Mouse (Mus musculus): ENCODE data around the gene Plcb1. TPM values are rescaled to one million over a fixed set of nuclear protein-coding genes. Genes with fewer than 3 reads are reported as not detected.

Plcb1 gene
- total RNA-seq, 1 experiment from 2014 or later: 1.3 TPM

DNA sequence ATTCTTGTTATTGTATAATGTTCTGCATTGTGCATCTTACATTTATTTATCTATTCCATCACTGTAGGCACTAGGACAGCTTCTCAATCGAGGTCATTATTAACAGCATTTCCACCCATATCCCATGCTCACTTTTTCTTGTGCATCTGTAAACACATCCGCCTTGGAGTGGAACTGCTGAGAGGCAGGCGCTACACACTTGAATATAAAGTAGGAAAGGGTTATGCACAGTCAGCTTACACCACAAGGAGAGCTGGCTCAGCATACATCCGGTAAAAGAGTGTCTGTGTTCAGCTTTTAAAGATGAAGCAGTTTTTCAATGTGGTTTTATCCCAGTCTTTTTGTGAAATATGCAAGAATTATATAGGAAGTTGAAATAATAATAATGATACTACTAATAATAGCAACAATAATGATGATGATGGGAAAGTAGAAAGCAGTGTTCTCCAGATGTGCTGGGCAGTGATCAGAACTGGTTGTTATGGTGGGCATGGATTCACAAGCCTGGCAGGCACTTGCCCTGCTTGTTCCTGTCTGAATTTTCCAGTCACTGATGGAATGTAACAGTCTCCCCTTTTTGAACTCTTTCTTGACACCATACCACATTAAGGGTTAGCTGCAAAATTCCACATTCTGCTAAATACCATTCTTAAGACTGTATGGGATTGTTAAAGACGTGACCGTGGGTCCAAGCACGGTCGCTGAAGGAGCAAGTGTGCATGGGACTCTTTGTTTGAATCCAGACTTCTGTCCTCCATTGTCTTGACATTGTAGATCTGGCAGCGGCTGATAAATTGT is 86.0 kb downstream of the Plcb1 start:
- ATAC-seq (replicated peaks in 1 of 2; ENCODE audit: insufficient read depth in 1 of 2, low FRiP score in 2 of 2, low TSS enrichment in 1 of 2, low read depth in 1 of 2, poor library complexity in 2 of 2, severe bottlenecking in 2 of 2): 0 out of 4 replicates have a peak, but pooled peaks of 1 of the 2 experiments have one; percentile 32

GRCm38 (mm10) chr2:134872490-134872781 is 86.6 kb downstream of the Plcb1 start:
- no peak; a peak in 2 of 4 replicates for ATAC-seq (replicated peaks in 1 of 2; ENCODE audit: insufficient read depth in 1 of 2, low FRiP score in 2 of 2, low TSS enrichment in 1 of 2, low read depth in 1 of 2, poor library complexity in 2 of 2, severe bottlenecking in 2 of 2)

DNA sequence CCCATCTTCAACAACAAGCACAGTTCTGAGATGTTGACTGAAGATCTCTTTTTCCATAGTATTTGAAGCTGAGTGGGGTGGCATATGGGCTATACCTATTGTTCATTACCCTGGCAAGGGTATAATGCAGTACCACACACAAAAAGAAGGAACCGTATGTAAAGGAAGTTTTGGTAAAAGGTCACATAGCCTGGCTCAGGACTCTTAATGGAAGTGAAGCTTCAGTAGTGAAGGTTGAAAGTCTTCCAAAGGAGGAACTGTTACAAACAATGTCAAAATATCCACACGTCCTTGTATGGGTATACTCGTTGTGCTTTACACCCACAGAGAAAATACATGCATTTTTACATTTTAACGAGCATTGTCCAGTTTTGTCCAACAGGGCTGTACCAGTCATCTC is 91.3 kb downstream of the Plcb1 start:
- no peak for ATAC-seq (replicated peaks in 1 of 2; ENCODE audit: insufficient read depth in 1 of 2, low FRiP score in 2 of 2, low TSS enrichment in 1 of 2, low read depth in 1 of 2, poor library complexity in 2 of 2, severe bottlenecking in 2 of 2)

DNA sequence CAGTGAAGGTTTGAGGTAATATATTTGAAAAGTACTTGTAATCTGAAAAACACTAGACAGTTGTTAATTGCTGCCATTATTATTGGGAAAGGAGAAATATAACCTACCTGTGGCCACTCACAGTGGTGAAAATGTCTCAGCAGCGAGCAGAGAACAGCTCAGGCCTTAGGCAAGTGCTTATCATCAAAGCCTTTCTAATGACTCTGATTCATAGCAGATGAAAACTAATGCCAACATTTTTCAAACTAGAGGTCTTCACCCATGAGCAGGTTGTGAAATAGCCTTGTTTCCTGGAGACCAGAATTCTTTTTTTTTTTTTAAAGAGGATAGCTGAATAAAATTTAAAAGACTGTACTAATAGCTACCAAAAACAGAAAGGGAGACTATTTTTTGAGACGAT is 105.3 kb downstream of the Plcb1 start:
- ATAC-seq (replicated peaks in 1 of 2; ENCODE audit: insufficient read depth in 1 of 2, low FRiP score in 2 of 2, low TSS enrichment in 1 of 2, low read depth in 1 of 2, poor library complexity in 2 of 2, severe bottlenecking in 2 of 2): no peak

DNA sequence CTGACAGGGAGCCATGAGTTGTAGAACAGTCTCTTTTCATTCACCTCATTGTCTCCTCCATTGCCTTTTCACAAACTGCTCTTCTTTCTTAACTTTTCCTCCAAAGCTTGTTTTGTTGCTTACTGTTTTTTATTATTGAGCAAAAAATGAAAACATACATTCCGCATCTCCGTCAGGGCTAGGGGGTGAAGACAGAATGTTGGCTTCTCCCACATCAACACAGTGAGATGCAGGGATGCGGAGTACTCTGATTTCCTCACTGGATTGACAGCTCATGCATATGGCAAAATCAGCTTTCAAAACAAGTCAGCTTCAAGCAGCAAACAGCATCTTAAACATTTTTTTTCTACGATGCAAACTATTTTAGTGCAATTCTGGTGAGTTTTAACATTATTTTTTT is 108.9 kb downstream of the Plcb1 start:
- no peak for ATAC-seq (replicated peaks in 1 of 2; ENCODE audit: insufficient read depth in 1 of 2, low FRiP score in 2 of 2, low TSS enrichment in 1 of 2, low read depth in 1 of 2, poor library complexity in 2 of 2, severe bottlenecking in 2 of 2)

GRCm38 (mm10) chr2:134896196-134896595 is 110.3 kb downstream of the Plcb1 start:
- no peak for ATAC-seq (replicated peaks in 1 of 2; ENCODE audit: insufficient read depth in 1 of 2, low FRiP score in 2 of 2, low TSS enrichment in 1 of 2, low read depth in 1 of 2, poor library complexity in 2 of 2, severe bottlenecking in 2 of 2)

GRCm38 (mm10) chr2:134897083-134897482 is 111.2 kb downstream of the Plcb1 start:
- ATAC-seq (replicated peaks in 1 of 2; ENCODE audit: insufficient read depth in 1 of 2, low FRiP score in 2 of 2, low TSS enrichment in 1 of 2, low read depth in 1 of 2, poor library complexity in 2 of 2, severe bottlenecking in 2 of 2): no peak

GRCm38 (mm10) chr2:134901521-134901920 is 115.7 kb downstream of the Plcb1 start:
- no peak for ATAC-seq (replicated peaks in 1 of 2; ENCODE audit: insufficient read depth in 1 of 2, low FRiP score in 2 of 2, low TSS enrichment in 1 of 2, low read depth in 1 of 2, poor library complexity in 2 of 2, severe bottlenecking in 2 of 2)

DNA sequence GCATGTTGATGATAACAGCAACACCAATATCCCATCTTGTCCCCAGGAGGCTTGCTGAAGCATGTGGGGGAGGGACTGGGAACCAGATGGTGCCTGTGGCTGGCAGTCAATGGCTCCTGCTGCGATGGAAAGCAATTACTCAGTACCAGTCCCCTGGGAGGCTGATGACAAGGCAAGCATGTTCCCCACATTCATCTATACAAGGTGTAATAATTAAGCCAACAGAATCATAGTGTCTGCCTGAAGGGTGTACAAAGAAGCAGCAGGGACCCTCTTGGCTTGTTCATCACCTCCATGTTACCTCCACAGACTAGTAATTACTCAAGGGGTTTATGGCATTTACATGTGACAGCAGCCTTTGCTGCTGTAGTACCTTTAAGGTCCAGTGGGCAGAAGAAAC is 125.0 kb downstream of the Plcb1 start:
- ATAC-seq (replicated peaks in 1 of 2; ENCODE audit: insufficient read depth in 1 of 2, low FRiP score in 2 of 2, low TSS enrichment in 1 of 2, low read depth in 1 of 2, poor library complexity in 2 of 2, severe bottlenecking in 2 of 2): no peak

DNA sequence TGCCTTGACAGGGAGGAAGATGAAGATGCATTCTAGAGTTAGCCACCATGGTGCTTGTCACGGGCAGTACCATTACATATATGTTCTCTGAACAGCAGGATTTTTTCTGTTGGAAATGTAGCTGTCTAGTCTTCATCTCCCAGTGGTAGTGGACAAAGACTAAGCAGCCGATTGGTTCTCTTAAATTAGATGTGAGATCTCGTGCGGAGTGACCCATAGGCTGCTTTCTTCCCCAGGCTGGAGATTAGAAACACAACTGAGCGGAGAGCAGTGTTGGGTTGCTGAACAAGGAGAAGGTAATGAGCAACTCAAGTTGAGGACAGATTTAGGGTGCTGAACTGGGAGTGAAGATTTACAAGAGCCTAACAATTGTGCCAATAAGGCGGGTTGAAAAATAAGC is 125.5 kb downstream of the Plcb1 start:
- ATAC-seq (replicated peaks in 1 of 2; ENCODE audit: insufficient read depth in 1 of 2, low FRiP score in 2 of 2, low TSS enrichment in 1 of 2, low read depth in 1 of 2, poor library complexity in 2 of 2, severe bottlenecking in 2 of 2): no peak

- no peak for ATAC-seq (replicated peaks in 1 of 2; ENCODE audit: insufficient read depth in 1 of 2, low FRiP score in 2 of 2, low TSS enrichment in 1 of 2, low read depth in 1 of 2, poor library complexity in 2 of 2, severe bottlenecking in 2 of 2)
Measured at GRCm38 (mm10) chr2:134912616-134913015, 126.7 kb downstream of the Plcb1 start.

DNA sequence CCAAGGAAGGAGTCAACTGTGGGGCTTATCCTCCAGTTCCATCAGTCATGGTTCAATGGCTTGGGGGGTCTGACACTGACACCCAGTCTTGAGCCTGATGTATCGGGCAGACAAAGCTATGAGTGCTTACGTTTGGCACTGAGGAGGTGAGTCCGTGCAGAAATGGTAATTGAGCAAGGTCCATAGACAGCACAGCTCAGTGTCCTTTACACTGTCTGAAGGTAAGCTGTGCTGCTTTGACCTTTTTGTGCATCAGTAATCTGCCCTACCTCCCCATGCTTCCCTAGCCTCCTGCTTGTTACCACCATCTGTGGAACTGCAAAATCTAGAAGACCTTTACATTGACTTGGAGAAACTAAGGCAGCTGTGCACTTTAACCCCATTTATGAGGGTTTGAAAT is 127.7 kb downstream of the Plcb1 start:
- no peak for ATAC-seq (replicated peaks in 1 of 2; ENCODE audit: insufficient read depth in 1 of 2, low FRiP score in 2 of 2, low TSS enrichment in 1 of 2, low read depth in 1 of 2, poor library complexity in 2 of 2, severe bottlenecking in 2 of 2)

GRCm38 (mm10) chr2:134914091-134914550 is 128.3 kb downstream of the Plcb1 start:
- ATAC-seq (replicated peaks in 1 of 2; ENCODE audit: insufficient read depth in 1 of 2, low FRiP score in 2 of 2, low TSS enrichment in 1 of 2, low read depth in 1 of 2, poor library complexity in 2 of 2, severe bottlenecking in 2 of 2): no peak

DNA sequence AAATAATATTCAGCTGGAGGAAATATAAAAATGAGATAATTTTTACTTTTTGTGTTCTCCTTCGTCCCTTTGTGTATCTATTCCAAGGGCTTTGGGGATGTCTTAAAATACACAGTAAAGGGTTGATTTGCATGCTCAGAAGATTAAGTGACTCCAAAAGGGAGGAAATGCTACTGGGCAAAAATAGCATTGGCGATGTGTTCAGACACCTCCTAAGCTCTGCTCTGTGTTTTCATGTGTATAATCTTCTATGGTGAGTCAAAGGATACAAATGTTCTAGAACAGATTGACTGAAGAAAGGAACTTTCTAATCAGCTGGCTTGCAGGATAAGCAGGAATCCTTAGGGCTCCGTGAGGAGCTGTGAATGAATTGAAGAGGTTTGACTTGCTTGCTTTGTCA is 129.2 kb downstream of the Plcb1 start:
- no peak for ATAC-seq (replicated peaks in 1 of 2; ENCODE audit: insufficient read depth in 1 of 2, low FRiP score in 2 of 2, low TSS enrichment in 1 of 2, low read depth in 1 of 2, poor library complexity in 2 of 2, severe bottlenecking in 2 of 2)

- ATAC-seq (replicated peaks in 1 of 2; ENCODE audit: insufficient read depth in 1 of 2, low FRiP score in 2 of 2, low TSS enrichment in 1 of 2, low read depth in 1 of 2, poor library complexity in 2 of 2, severe bottlenecking in 2 of 2): no peak
Measured at GRCm38 (mm10) chr2:134920611-134921280, 134.9 kb downstream of the Plcb1 start.

DNA sequence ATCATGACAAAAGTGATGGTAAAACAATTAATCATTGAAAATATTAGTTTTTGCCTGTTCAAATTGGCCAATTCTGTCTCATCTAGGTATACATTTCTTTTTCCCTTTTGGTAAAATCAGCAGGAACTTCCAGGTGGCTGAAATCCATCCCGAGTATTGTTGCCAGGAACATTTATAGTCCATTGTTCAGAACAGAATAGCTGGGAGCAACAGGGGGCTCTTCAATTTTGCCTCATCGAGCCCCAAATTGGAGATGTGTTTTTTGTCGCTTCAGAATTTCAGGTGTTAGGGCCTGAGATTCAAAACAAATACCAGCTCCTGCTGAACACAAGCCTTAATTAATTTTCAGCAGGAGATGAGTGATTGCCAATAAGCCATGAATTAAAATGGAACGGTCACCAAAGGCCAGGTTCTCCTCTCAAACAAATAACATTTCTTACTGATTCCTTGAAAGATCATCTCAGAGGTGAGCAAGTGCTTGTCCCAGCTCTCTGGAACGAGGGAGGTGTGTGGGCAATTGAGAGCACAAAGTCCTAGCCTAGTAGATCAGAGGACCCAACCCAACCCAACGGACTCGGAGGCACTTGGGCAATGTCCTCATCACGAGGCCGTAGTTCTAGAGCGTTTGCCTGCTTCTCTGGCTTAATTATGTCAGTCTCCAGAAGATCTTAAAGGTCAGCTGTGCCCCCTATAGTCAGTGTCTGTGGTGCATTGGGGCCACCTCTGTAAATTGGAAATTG is 136.9 kb downstream of the Plcb1 start:
- no peak for ATAC-seq (replicated peaks in 1 of 2; ENCODE audit: insufficient read depth in 1 of 2, low FRiP score in 2 of 2, low TSS enrichment in 1 of 2, low read depth in 1 of 2, poor library complexity in 2 of 2, severe bottlenecking in 2 of 2)

DNA sequence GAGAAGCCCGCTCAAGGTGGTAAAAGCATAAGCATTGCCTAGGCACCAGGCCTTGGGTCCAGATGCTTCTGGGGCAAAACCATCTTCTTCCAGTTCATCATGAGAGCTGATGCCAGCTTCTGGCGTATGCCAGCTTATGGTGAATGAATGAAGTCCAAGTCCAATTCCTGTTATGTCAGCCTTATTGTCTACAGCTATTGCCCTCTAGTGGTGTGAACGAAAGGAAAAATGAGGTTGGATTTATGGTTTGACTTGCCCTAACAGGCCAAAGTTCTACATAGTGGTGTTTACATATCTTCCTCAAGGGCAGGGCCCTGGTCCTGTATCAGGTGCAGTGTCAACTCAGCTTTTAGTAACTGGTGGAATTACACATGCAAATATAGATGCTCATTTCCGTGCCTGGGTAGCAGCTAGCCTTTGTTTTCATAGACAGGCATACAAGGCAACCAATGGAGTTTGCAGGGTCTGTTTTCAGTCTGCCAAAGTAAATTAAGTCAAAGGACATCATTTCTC is 138.3 kb downstream of the Plcb1 start:
- ATAC-seq (replicated peaks in 1 of 2; ENCODE audit: insufficient read depth in 1 of 2, low FRiP score in 2 of 2, low TSS enrichment in 1 of 2, low read depth in 1 of 2, poor library complexity in 2 of 2, severe bottlenecking in 2 of 2): no peak

DNA sequence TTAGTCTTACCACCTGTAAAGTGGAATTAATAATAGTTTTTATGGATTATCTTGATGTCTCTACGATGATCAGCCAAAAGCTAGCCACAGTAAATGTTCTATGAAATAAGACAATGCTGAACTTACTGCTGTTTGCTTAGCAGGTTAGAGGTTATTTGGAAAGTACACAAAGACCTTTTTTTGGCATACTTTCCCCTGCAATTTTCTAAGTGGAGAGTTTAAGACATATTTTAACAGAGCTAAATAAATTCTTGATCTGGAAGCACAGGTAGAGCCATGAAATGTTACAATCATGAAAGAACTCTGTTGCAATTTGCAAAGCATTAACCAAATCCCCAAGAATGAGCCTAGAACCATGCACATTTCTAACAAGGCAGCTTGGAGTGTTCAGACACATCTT is 140.4 kb downstream of the Plcb1 start:
- no peak for ATAC-seq (replicated peaks in 1 of 2; ENCODE audit: insufficient read depth in 1 of 2, low FRiP score in 2 of 2, low TSS enrichment in 1 of 2, low read depth in 1 of 2, poor library complexity in 2 of 2, severe bottlenecking in 2 of 2)
